Mouse (Mus musculus): ENCODE results near the gene Gm14322.
"Not testable (repeated sequence)": the region's sequence is repeated elsewhere in the genome, so short reads cannot be mapped to it uniquely, and the experiment has no call there.

Gm14322 gene

GRCm38 (mm10) chr2:177758941-177759558 is at the start of gene Gm14322:
Gm14322 (plus strand) TSS chr2:177759288.
- not testable (repeated sequence) for DNase-seq (ENCODE audit: extremely low read depth, low read depth, low spot score)

- not testable (repeated sequence) for DNase-seq (ENCODE audit: extremely low read depth, low read depth, low spot score)
Observed at GRCm38 (mm10) chr2:177741487-177741886, 17.6 kb upstream of the Gm14322 start.

- DNase-seq (ENCODE audit: extremely low read depth, low read depth, low spot score) = not testable (repeated sequence)
Observed at GRCm38 (mm10) chr2:177787351-177787750, 28.3 kb downstream of the Gm14322 start.

- not testable (repeated sequence) for DNase-seq (ENCODE audit: extremely low read depth, low read depth, low spot score)
Observed at GRCm38 (mm10) chr2:177806170-177806569, 47.1 kb downstream of the Gm14322 start.
